Mouse (Mus musculus): ENCODE data around the gene Morc2b.
"Not testable (repeated sequence)": the region's sequence is repeated elsewhere in the genome, so short reads cannot be mapped to it uniquely, and the experiment has no call there.

Gene Morc2b

DNA sequence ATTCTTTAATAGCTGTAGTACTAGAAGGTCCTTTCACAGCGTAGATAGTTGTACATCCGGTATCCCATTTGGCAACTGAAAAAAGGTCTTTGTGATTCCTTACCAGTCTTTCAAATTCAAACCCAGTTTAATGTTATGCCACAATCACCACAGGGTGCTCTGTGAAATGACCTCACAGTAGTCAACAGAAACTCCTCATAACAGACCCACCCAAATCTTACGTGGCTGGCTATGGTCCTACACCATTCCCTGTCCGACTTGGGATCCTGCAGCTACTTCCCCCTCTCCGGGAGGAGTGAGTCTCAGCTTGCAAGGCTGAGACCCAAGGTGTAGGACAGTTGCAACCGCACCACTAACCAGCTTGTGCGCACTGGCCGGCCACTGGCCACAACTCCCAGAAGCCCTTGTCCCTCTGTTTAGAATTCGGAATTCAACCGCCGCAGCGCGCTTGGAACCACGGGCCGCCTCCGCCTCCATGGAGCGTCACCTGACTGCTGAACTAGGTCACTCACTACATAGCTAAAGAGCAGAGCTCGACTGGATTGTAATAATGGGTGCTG is at the start of gene Morc2b:
TSS of gene Morc2b (minus strand) at position 423 of the 560 bp plus-strand sequence.
- DNase-seq = no peak

DNA sequence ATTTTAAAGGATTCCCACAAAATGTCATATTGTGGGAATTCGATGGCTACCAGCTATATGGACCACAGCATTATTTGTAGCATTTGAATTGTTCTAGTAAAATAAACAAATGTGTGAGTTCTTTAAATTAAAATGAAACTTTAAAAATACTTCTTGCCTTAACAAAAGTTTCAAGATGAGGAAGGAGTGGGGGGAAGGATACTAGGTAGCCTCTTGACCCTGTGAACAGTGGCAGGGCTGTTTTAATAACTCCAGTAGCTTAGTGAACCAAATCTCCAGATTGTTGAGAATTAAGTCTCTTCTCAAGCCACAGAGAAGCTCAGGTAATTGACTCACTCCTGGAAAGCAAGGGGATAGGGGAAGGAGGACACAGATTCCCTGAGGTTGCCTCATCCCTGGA is 28.7 kb upstream of the Morc2b start, which contains the start of gene Olfr55:
TSS of gene Olfr55 (plus strand) at position 301 of the 400 bp plus-strand sequence.
- not testable (repeated sequence) for DNase-seq

DNA sequence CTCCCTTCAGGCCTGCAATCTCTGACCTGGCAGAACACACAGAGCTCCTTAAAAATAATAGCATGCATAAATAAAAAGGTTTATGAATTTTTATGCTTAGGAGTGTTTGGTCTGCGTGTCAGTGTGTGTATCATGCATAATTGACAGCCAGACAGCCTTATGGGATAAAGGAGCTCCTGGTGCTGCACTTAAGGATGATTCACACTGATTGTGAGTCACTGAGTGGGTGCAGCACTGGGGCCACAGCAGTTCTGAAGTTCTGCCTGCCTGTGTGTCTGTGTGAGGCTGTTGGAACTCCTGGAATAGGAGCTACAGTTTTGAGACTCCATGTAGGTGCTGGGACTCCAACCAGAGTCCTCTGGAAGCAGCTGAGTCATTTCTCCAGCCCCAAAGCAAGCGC is 13.2 kb downstream of the Morc2b start:
- DNase-seq = no peak

DNA sequence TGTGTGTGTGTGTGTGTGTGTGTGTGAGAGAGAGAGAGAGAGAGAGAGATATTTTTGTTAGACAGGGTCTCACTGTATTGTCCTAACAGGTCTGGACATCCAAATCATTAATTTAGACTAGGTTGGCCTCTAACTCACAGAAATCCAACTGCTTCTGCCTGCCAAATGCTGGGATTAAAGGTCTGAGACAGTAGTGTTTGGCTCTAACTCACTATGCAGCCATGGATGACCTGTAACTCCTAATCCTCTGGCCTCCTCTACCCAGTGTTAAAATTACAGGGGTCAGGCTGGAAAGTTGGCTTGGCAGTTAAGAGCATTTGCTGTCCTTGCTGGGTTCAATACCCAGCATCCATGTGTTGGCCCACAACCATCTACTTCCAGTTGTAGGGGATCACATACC is 14.9 kb downstream of the Morc2b start:
- DNase-seq = no peak

DNA sequence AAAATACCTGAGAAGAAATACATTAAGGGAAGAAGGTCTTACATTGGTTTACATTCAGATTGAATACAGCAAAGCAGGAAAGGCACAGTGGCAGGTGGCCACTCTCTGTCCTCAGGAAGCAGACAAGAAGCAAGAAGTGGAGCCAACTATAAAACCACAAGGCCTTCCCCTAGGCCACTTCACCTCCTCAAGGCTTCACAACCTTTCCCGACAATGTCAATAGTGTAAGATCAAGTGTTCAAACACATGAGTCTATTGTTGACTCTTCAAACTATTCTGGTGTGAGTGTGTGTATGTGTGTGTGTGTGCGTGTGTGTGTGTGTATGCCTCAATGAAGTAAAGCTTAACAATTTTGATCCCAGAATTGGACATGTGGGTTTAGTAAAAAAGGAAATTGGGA is 42.1 kb downstream of the Morc2b start:
- no peak for DNase-seq

DNA sequence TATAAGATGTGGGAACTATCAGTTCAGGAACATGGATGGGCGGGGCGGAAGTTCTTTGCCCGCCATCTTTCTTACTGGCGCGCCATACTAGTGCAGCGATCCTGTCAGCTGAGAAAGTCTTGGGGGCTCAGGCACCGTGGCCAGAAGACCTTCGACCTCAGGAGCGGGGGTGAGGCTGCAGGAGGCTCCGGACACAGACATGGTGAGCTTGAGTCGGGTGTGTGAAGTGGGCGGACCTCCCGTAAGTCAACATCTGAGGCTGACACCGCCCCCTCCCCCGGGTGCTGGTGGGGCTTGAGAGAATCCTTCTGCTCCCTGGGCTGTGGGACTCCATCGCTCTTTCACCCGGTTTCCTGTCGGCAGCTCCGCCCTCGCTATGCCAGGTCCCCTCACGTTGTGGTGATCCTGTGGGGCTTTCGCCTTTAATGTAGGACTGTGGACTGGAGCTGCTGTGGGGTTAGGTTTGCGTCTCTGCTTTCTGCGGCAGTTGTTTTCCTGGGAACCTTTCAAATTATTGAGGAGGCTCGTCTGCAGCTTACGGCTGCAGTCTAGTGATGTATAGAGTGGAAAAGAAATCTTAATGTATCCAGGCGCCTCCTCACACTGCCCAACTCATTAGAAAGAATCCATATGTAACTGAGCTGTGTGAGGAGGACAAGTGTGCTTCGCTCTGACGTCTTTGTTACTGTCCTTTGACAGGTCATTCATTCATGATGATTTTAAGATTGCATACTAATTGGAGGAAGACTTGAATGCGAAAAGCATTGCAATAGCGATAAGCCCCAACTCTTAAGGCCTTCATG is 46.9 kb downstream of the Morc2b start:
- DNase-seq = peak; percentile 80

DNA sequence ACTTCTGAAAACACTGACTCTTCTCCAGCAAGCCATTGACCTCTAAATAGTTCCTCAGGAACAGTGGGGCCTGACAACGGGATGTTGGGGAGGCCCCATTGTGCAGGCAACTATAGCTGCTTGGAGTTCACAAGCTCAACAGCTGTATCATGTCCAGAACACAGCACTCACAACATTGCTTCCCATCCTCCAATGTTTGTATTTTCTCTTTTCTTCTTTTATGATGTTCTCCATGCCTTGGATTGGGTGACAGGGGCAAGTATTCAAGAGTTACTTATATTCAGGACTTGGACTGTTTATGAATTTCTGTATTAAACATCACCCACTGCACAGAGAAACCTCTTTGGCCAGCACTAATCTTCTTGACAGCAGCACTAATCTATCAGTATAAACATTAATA is 47.9 kb downstream of the Morc2b start:
- DNase-seq = no peak

DNA sequence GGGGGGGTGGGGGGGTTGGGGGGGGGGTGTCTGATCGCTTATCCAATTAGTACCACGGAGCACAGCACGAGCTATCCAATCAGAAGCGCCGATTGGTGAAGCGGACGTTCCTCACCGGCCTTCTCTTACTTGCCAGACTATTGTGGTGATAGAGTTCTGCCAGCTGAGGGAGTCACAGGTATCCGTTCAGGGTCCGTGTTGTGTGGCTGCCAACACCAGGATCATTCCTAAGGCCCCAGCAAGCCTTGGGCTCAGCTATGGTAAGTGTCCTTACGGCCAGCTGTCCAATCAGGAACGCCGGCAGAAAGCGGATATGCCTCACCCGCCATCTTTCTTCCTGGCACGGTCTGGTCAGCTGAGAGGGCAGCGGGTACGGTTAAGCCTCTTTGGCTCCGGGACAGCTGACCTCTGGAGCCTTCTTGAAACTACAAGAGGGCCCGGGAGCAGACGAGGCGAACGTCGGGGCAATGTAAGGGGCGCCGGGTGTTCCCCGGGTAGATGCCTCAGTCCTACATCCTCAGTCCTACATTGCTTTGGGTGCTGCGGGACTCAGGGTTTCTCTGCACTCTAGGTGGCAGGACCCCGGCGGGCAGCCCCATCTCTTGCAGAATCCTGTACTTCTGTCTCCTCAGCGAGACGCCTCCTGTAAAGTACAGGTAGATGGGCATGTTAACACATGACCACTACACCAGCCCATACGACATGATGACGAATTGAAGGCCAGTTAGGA is 50.1 kb downstream of the Morc2b start, which contains the start of gene Zfp563:
TSS of gene Zfp563 (plus strand) at position 91 of the 730 bp plus-strand sequence.
- peak; percentile 88 for DNase-seq

DNA sequence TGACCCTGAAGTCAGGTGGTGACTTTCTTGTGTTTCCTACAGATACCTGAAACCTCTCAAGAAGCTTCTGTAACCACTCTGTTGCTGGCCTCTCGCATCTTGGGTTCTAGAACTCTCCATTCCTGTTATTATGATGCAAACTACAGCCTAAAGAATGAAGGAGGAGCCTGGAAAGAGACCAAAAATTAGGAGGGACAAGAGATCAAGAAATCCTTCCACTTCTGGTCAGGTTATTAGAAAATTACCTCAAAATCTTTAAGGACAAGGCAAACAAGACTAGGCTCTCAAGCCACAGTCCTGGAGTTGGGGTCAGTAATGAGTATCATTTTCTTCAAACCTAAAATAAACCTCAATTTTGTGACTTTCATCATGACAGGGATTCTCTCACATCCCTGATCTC is 71.5 kb downstream of the Morc2b start, which contains the start of gene 4921501E09Rik:
TSS of gene 4921501E09Rik (minus strand) at position 101 of the 400 bp plus-strand sequence.
- no peak for DNase-seq

Data from thymus, postnatal 4 days (tissue).